Mouse (Mus musculus) MEL (cell line): ENCODE data around the gene As3mt. TPM values are rescaled to one million over a fixed set of nuclear protein-coding genes. Genes with fewer than 3 reads are reported as not detected.

ENCODE experiments used
- DNase-seq: peaks from one replicate; pipeline ENCODE4 v3.0.0; 2011; ENCODE audit warnings: low read depth, low spot score
- H3K27ac ChIP-seq: 2 replicates; pipeline ENCODE4 v1.5.1; 2012; ENCODE audit warnings: low read depth, mild to moderate bottlenecking, control low read depth, low read length, moderate library complexity; ENCODE audit not compliant: control insufficient read depth
- H3K27me3 ChIP-seq, 2 experiments: fragments of 150-350 bp in 1 of 2; sonication (generic) in 1 of 2; 2 replicates each; pipeline ENCODE4 v1.6.1; 2012; ENCODE audit warnings: low read length in 2 of 2, mild to moderate bottlenecking in 2 of 2, improper control_type of control experiment in 1 of 2, moderate library complexity in 1 of 2; ENCODE audit not compliant: insufficient read depth in 2 of 2, control insufficient read depth in 1 of 2
- H3K36me3 ChIP-seq, 2 experiments: 2 replicates each; pipeline ENCODE4 v1.6.1; 2012 to 2014; ENCODE audit warnings: low read length in 2 of 2, improper control_type of control experiment in 1 of 2, inconsistent platforms in 1 of 2, mild to moderate bottlenecking in 1 of 2; ENCODE audit not compliant: insufficient read depth in 2 of 2, control insufficient read depth in 1 of 2
- H3K4me1 ChIP-seq, 2 experiments: fragments of 150-350 bp in 1 of 2; sonication (generic) in 1 of 2; 2 replicates each; pipeline ENCODE4 v1.6.1; 2012; ENCODE audit warnings: low read length in 2 of 2, improper control_type of control experiment in 1 of 2, mild to moderate bottlenecking in 1 of 2; ENCODE audit not compliant: insufficient read depth in 2 of 2, control insufficient read depth in 1 of 2
- H3K4me3 ChIP-seq, 2 experiments: fragments of 150-350 bp in 1 of 2; sonication (generic) in 1 of 2; 2 replicates each; pipeline ENCODE4 v1.5.1; 2012; ENCODE audit warnings: low read depth in 2 of 2, low read length in 2 of 2, mild to moderate bottlenecking in 2 of 2, moderate library complexity in 2 of 2, control low read depth in 1 of 2, improper control_type of control experiment in 1 of 2; ENCODE audit not compliant: control insufficient read depth in 1 of 2, insufficient read depth in 1 of 2
- H3K79me2 ChIP-seq: 2 replicates; pipeline ENCODE4 v1.6.1; 2012; ENCODE audit warnings: mild to moderate bottlenecking, low read length, moderate library complexity; ENCODE audit not compliant: control insufficient read depth, poor library complexity, insufficient read depth
- H3K9ac ChIP-seq: 2 replicates; pipeline ENCODE4 v1.6.1; 2012; ENCODE audit warnings: low read depth, mild to moderate bottlenecking, control low read depth, low read length, moderate library complexity; ENCODE audit not compliant: control insufficient read depth, poor library complexity, severe bottlenecking
- H3K9me3 ChIP-seq: fragments of 150-350 bp; sonication (generic); replicated peaks from 2 replicates; pipeline ENCODE4 v1.6.1; 2012; ENCODE audit warnings: mild to moderate bottlenecking, low read length, improper control_type of control experiment, moderate library complexity; ENCODE audit not compliant: insufficient read depth
- CHD2 ChIP-seq: IDR thresholded peaks from 2 replicates; pipeline ENCODE4 v1.6.1; 2011; ENCODE audit warnings: low read length, improper control_type of control experiment
- E2F4 ChIP-seq: IDR thresholded peaks from 2 replicates; pipeline ENCODE4 v1.6.1; 2011; ENCODE audit warnings: low read depth, low read length, improper control_type of control experiment, borderline replicate concordance
- KAT2A ChIP-seq: conservative IDR thresholded peaks from 2 replicates; pipeline ENCODE4 v1.6.1; 2012; ENCODE audit warnings: low read depth, low read length, improper control_type of control experiment, inconsistent platforms
- MAFK ChIP-seq: IDR thresholded peaks from 2 replicates; pipeline ENCODE4 v1.6.1; 2011; ENCODE audit warnings: low read depth, mild to moderate bottlenecking, low read length, improper control_type of control experiment, borderline replicate concordance
- MAX ChIP-seq: IDR thresholded peaks from 2 replicates; pipeline ENCODE4 v1.6.1; 2011; ENCODE audit warnings: low read length, improper control_type of control experiment
- RCOR1 ChIP-seq: IDR thresholded peaks from 2 replicates; pipeline ENCODE4 v1.6.1; 2012; ENCODE audit warnings: low read depth, mild to moderate bottlenecking, inconsistent platforms, low read length, improper control_type of control experiment
- SIN3A ChIP-seq: IDR thresholded peaks from 2 replicates; pipeline ENCODE4 v1.6.1; 2012; ENCODE audit warnings: low read length, improper control_type of control experiment, inconsistent platforms
- SMC3 ChIP-seq: IDR thresholded peaks from 2 replicates; pipeline ENCODE4 v1.6.1; 2011; ENCODE audit warnings: low read depth, low read length, improper control_type of control experiment
- TAL1 ChIP-seq: IDR thresholded peaks from 2 replicates; pipeline ENCODE4 v1.6.1; 2012; ENCODE audit warnings: mild to moderate bottlenecking, inconsistent platforms, low read length, moderate library complexity, mixed read lengths
- TCF12 ChIP-seq: IDR thresholded peaks from 2 replicates; pipeline ENCODE4 v1.6.1; 2014; ENCODE audit warnings: low read depth, mild to moderate bottlenecking, inconsistent platforms, low read length, improper control_type of control experiment, moderate library complexity
- USF2 ChIP-seq, 2 experiments: IDR thresholded peaks; 2 replicates each; pipeline ENCODE4 v1.6.1; 2011 to 2012; ENCODE audit warnings: improper control_type of control experiment in 2 of 2, low read length in 2 of 2, borderline replicate concordance in 1 of 2, inconsistent platforms in 1 of 2, low read depth in 1 of 2, mild to moderate bottlenecking in 1 of 2; ENCODE audit not compliant: insufficient read depth in 1 of 2
- ZMIZ1 ChIP-seq: IDR thresholded peaks from 2 replicates; pipeline ENCODE4 v1.6.1; 2012; ENCODE audit warnings: low read depth, mild to moderate bottlenecking, inconsistent platforms, low read length, improper control_type of control experiment, moderate library complexity
- polyA plus RNA-seq, 2 experiments: library from polyadenylated mRNA; stranded (reverse) in 1 of 2; unstranded in 1 of 2; fragments of >175 nt in 1 of 2; fragments of >200 nt in 1 of 2; gene quantifications; 2 replicates each; pipeline versions ENCODE4 v1.2.1 to v1.2.4; 2012; ENCODE audit warnings: low replicate concordance in 2 of 2, low read depth in 1 of 2; ENCODE audit not compliant: insufficient read length in 2 of 2, insufficient read depth in 1 of 2, missing spikeins in 1 of 2
- total RNA-seq: library from RNA; depleted of rRNA; stranded (reverse); fragments of 300-350 nt; gene quantifications from 2 replicates; pipeline ENCODE4 v1.2.3, GENCODE M21; 2012

Gene As3mt
- total and polyA plus RNA-seq, 3 experiments = 17.0 to 52.2 TPM; not detected in 1

DNA sequence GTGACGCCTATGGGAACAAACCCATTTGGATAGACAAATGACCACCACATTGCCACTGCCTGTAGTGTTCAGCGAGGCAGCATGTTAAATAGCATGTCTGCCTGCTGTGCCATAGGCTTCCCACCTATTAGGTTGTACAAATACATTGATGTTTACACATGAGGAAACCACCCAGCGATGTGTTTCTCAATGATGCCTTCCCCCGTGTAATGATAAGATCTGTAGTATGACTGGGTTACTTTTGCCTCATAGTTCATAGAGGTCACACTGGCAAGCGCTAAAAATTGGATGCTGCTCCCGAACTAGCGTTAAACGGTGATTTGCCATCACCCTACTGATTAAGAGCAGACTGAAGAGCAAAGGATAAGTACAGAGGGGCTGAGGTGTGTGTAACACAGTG is 45.0 kb upstream of the As3mt start:
- Histone ChIP-seq H3K27ac (no peak overlapping the region), H3K9me3 (no peaks in the 10 kb centered on the region), H3K36me3 (no peaks in the 10 kb centered on the region), H3K4me1 (no peaks in the 10 kb centered on the region), H3K79me2 (no peaks in the 10 kb centered on the region), H3K27me3 (no peaks in the 10 kb centered on the region), H3K4me3 (no peak overlapping the region), H3K9ac (no peak overlapping the region)
- TF ChIP-seq CHD2 = no peak
- DNase-seq = no peak

DNA sequence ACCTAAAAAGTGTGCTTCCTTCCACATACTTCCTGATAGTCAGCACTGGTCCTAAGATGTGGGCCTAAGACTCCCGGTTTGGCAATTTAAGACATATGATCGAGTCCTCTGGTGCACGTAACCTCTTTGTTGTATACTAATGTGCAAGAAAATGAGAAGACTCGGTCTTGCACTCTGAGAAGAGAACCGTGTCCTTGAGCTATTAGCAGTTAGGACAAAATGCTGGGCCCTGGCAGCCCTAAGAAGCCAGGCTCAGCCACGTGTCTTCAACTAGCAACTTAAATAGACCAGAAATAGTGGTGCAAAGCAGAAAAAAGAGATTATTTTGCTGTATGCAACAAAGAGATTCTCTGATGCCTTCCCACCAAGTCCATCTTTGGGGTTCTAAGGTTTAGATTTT is 44.5 kb upstream of the As3mt start:
- Histone ChIP-seq H3K9me3 (no peaks in the 10 kb centered on the region), H3K27me3 (no peaks in the 10 kb centered on the region)
- TF ChIP-seq SIN3A (no peak), TAL1 (no peak)
- TF ChIP-seq, all 39 proteins: peak for 0
- Histone ChIP-seq H3K27ac (no peak overlapping the region), H3K4me1 (no peaks in the 10 kb centered on the region), H3K79me2 (no peaks in the 10 kb centered on the region), H3K4me3 (no peak overlapping the region), H3K9ac (no peak overlapping the region), H3K36me3 (no peaks in the 10 kb centered on the region)
- no peak for DNase-seq

DNA sequence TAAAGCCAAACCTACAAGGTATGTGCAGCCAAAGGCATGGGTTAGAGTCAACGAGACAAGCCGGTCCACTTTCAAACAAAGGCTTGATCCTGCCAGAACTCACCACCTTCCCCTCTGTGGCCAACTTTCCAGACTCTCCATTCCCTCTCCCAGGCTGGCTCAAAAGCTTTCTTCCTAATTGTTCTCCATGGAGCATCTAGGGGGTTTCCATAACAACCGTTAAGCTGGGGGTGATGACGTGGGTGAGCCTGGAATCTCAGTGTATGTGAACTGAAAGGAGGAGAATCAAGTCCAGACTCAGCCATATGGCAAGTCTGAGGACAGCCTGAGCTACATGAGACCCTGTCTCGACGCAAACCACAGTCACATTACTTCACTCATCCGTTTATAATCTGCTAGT is 41.8 kb upstream of the As3mt start:
- Histone ChIP-seq H3K27ac (no peak overlapping the region), H3K36me3 (peaks cover 0 to 6% of the 10 kb centered on the region in 2 experiments; a peak in 1 of 4 replicates), H3K4me3 (no peak overlapping the region), H3K79me2 (no peaks in the 10 kb centered on the region), H3K4me1 (peaks cover 6 to 13% of the 10 kb centered on the region in 2 experiments), H3K27me3 (no peaks in the 10 kb centered on the region), H3K9ac (no peak overlapping the region), H3K9me3 (no peaks in the 10 kb centered on the region)
- TF ChIP-seq TCF12 = no peak
- TF ChIP-seq KAT2A = no peak
- no peak for TF ChIP-seq MAX
- no peak for TF ChIP-seq RCOR1
- no peak for TF ChIP-seq ZMIZ1
- TF ChIP-seq MAFK = no peak
- TF ChIP-seq USF2 (IDR thresholded peaks at IDR 0.05; ENCODE audit: borderline replicate concordance in 1 of 2, insufficient read depth in 1 of 2, low read depth in 1 of 2, low read length in 2 of 2) = no peak
- no peak for TF ChIP-seq CHD2
- TF ChIP-seq E2F4 = no peak
- TF ChIP-seq SMC3 = no peak
- DNase-seq = no peak
